Mouse (Mus musculus) lung, postnatal 25 days (tissue): ENCODE measurements around the gene Tceal8.
"Not testable (repeated sequence)": the region's sequence is repeated elsewhere in the genome, so short reads cannot be mapped to it uniquely, and the experiment has no call there.

Experiments
- DNase-seq: peaks from one replicate; pipeline ENCODE4 v3.0.0; 2022; ENCODE audit warnings: low spot score

Tceal8 gene

GRCm38 (mm10) chrX:136172118-136172551 lies at the start of gene Tceal8:
Gene Tceal8, minus strand, starts transcription at chrX:136172342.
- DNase-seq: peak; percentile 83

DNA sequence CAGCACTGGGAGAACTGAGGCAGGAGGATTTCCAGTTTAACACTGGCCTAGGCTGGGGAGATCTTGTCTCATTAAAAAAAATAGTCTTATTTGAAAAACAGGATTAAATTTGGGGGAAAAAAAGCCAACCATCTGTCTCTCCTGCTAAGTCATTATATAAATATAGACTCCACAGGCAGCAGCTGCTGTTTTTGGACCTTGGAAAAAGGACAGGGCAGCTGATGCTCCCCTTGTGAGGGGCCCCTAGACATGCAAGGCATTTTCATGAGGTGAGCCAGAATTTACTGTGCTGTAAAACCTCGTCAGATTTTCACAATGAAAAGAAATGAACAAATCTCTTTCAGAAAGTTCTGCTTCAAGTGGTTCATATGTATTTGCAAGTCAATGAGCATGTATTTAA lies 44.2 kb upstream of the Tceal8 start:
- DNase-seq: no peak

GRCm38 (mm10) chrX:136214729-136215677 lies 42.9 kb upstream of the Tceal8 start, which contains the start of the genes Tceal7 and Bex1:
Gene Tceal7, plus strand, starts transcription at chrX:136214779.
Gene Bex1, minus strand, starts transcription at chrX:136215513.
- DNase-seq: not testable (repeated sequence)

DNA sequence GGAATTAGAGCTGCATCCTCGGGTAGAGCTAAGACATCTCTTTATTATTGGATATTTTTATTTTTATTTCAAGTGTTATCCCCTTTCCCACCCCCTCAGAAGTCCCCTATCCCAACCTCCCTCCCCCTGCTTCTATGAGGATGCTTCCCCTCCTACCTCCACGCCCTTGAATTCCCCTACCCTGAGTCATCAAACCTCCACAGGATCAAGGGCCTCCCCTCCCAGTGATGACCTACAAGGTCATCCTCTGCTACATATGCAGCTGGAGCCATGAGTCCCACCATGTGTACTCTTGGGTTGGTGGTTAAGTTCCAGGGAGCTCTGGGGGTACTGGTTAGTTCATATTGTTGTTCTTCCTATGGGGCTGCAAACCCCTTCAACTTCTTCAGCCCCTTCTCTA lies 41.3 kb upstream of the Tceal8 start:
- DNase-seq: no peak

- DNase-seq: no peak
Measured at GRCm38 (mm10) chrX:136204406-136204805, 32.3 kb upstream of the Tceal8 start.

- peak; percentile 0 for DNase-seq
Measured at GRCm38 (mm10) chrX:136203664-136204066, 31.5 kb upstream of the Tceal8 start, which contains the start of gene Tceal5. Gene Tceal5, minus strand, starts transcription at chrX:136203876.

DNA sequence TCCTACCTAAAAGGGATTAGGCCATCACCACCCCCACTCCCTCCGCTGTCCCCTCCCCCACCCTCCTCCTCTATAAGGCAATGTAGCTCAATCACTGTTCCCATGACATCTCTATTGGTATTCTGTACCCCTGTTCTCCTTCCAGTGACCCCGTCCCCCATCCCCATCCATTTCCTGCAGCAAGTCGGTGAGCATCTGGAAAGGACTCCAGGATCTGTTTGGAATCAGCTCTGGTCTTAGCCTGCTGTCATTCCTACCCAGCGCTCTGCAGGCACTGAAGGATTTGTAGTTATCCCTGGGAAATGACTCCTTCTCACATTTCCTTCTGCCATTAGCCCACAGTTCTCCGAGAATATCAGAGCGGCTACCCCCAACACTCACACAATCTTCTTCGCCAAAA lies 31.1 kb upstream of the Tceal8 start:
- DNase-seq: no peak

GRCm38 (mm10) chrX:136196873-136197272 lies 24.7 kb upstream of the Tceal8 start:
- peak; percentile 10 for DNase-seq

DNA sequence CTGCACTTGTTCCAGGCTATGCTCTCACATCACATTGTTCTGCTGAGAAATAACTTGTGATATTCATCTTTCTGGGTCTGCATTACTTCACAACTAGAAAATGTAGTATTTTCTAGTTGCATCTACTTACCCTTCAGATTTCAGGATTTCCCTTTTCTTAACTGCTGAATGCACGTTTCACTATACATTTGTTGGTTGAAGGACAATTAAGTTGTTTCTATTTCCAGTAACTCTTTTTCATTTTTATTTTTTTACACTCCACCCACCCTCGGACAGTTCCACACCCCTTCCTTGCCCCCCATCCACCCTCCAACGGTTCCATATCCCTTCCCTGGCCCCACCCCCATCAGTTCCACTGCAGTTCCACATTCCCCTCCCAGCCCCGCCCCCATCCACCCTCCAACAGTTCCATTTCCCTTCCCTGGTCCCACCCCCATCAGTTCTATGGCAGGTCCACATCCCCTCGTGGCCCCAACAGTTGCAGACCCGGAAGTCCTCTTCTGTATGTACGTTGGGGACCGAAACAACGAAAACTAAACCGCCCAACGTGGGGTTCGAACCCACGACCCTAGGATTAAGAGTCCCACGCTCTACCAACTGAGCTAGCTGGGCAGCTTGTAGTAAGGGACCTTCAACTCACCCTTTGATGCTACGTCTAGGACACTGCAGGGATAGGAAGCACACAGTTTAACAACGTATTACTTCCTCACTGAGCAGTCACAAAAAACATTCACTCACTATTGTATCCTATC lies 23.2 kb upstream of the Tceal8 start:
- no peak for DNase-seq

DNA sequence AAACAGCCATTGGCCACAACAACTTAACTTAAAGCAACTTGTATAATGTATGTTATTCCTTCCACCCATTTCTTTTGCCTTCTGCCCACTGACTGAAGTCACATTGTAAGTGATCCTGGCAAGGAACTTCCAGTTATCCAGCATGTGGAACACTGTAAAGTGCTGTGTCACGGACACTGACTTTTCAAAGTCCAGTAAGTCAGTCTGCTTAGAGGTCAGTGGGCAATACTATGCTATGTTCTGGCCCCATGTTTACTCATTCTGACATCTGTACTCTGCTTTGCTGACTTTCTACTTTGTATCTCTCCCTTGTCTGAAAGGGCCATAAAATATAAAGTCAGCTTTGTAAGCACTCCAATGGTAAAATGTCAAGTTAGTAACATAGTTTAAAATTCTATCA lies 11.0 kb upstream of the Tceal8 start:
- DNase-seq: no peak

- DNase-seq: no peak
Measured at GRCm38 (mm10) chrX:136180897-136181553, 8.9 kb upstream of the Tceal8 start.

DNA sequence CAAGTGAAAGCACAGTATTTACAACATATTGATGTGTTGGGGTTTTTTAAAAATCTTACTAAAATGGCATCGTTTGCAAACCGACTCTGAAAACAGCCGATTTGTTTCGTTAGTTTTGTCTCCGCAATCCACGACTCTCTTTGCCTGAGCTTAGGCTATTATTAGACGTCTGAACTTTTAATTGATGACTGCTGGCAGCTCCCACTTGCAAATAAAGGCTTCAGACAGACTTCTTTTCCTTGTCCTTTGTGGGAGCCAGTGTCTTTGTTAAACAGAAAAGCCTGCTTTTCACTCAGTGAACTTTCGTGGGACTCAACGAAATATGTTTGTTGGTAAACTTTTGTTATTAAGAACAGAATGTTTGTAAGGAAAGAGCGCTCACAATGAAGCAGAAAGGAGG lies 644 bp upstream of the Tceal8 start:
- DNase-seq: no peak

- DNase-seq: peak; percentile 63
Measured at GRCm38 (mm10) chrX:136171189-136172117, 689 bp downstream of the Tceal8 start.

DNA sequence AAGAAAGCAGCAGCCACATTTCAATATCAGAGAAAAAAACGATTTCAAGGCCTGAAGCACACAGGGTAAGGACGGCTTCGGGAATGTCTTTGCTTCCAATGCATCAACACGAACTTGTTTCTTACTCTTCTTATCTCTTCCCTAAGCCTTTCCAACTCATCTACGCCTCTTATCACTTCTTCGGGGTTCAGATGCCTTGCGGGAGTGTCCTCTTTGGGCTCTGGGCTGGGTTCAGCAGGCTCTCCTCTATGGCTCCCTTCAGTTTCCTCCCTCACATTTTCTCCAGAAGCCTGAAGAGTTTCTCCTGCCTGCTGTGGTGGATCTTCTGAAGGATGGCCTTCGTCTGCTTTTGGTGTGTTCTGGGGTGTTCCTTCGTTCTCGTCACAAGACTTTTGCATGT lies 1.5 kb downstream of the Tceal8 start:
- DNase-seq: no peak

DNA sequence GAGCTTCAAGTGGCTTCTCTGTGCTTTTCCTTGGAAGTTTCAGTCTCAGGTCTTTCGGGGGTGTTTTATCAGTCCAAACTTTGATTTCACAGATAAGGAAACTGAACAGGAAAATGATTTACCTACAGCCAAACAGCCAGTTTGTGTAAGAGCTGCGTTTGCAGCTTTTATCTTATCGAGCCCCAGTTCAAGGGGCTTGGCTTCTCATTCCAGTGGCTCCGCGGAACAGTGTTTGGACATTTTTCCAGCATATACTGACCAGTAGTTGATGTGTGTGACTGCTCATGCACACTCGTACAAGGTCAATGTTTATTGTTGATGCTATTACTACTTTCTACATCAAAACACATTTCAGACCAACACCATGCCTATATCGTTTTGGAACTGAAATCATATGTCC lies 27.9 kb downstream of the Tceal8 start:
- no peak for DNase-seq

- DNase-seq: no peak
Measured at GRCm38 (mm10) chrX:136143711-136144110, 28.4 kb downstream of the Tceal8 start.

- DNase-seq: no peak
Measured at GRCm38 (mm10) chrX:136141385-136141784, 30.8 kb downstream of the Tceal8 start.

DNA sequence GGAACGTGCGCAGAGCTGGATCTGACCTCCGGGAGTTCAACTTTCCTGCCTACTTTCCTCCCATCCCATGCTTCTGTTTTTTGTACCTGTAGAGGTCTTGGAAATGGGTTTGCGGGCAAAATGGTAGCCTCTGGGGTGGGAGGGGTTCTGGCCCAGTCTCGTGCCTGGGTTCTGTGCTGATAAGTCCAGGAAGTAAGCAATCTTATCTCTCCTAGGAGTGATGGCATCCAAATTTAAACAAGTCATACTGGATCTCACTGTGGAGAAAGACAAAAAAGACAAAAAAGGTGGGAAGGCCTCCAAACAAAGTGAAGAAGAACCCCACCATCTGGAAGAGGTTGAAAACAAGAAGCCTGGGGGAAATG lies 32.5 kb downstream of the Tceal8 start:
- DNase-seq: not testable (repeated sequence)

DNA sequence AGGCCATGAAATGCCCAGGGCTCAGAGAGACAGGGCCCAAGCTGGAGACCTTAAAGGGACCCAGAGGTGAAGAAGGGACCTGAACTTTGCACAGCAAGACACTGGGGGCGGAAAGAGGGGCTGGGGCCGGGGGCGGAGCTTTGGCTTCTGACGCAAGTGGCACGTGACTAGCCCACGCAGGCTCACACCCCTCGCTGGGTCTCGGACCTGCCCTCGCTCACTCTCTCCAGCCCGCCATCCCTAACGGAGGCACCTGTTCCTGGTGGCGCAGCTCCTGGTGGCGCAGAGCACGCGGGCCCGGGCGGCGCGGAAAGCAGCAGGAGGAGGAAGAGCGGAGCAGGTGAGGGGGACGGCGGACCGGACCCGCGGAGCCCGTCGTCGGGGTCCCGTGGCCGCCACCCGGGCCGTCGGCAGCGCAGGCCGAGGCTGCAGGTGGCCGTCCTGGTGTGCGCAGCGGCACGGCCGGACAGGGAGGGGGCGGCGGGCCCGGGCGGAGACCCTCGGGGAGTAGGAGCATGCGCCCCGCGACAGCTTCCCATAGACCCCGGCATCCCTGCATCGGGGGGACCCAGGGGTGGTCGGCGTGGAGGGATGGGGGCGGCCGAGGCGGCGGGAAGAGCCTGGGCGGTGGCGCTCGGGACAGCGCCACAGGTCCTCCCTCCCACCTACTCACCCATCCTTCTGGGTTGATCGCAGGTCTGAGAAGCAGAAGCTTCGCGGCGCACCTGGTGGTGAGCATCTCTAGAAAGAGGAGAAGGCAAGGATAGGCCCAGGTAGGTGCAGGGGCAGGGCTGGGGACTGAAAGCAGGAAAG lies 33.1 kb downstream of the Tceal8 start, which contains the start of gene Bex4:
Gene Bex4, plus strand, starts transcription at position 170 of the 813 bp plus-strand sequence.
- DNase-seq: not testable (repeated sequence)

DNA sequence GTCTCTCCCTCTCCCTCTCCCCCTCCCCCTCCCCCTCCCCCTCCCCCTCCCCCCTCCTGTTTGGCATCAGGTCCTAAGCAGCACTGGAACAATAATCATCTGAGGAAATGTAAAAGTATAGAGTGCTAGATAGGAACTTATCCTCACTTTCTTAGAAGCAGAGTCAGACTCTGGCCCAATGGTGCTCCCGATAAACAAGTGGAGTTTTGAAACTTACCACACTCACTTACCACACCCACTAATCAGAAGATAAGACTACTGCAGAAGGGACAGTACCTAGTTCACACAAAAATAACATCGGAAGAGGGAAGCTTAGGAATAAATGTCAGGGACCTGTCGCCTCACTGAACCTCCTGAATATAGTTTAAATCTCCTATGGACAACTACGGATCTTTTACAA lies 36.6 kb downstream of the Tceal8 start:
- DNase-seq: no peak
